Mouse (Mus musculus) ES-E14 (cell line): ENCODE measurements around the gene Efna2. TPM values are rescaled to one million over a fixed set of nuclear protein-coding genes. Genes with fewer than 3 reads are reported as not detected.

Experiments
- DNase-seq: peaks from one replicate; pipeline ENCODE4 v3.0.0-alpha.2; 2013; ENCODE audit warnings: low read depth, low spot score
- H3K27ac ChIP-seq: 2 replicates; pipeline ENCODE4 v1.5.1; 2012; ENCODE audit warnings: low read depth, mild to moderate bottlenecking, low read length, moderate library complexity, mixed read lengths; ENCODE audit not compliant: poor library complexity, insufficient read depth, severe bottlenecking
- H3K36me3 ChIP-seq: 2 replicates; pipeline ENCODE4 v1.6.1; 2012; ENCODE audit warnings: mild to moderate bottlenecking, low read length, moderate library complexity, mixed read lengths; ENCODE audit not compliant: control insufficient read depth, poor library complexity, insufficient read depth, severe bottlenecking
- H3K4me1 ChIP-seq, 2 experiments: fragments of 150-350 bp in 1 of 2; sonication (generic) in 1 of 2; 2 replicates each; pipeline ENCODE4 v1.6.1; 2012; ENCODE audit warnings: low read length in 2 of 2, mild to moderate bottlenecking in 1 of 2, mixed read lengths in 1 of 2; ENCODE audit not compliant: control insufficient read depth in 2 of 2, insufficient read depth in 2 of 2, poor library complexity in 1 of 2
- H3K4me3 ChIP-seq, 2 experiments: fragments of 150-350 bp in 1 of 2; sonication (generic) in 1 of 2; 2 replicates each; pipeline ENCODE4 v1.5.1; 2012; ENCODE audit warnings: low read length in 2 of 2, low read depth in 1 of 2, mild to moderate bottlenecking in 1 of 2, mixed read lengths in 1 of 2; ENCODE audit not compliant: insufficient read depth in 1 of 2, poor library complexity in 1 of 2, severe bottlenecking in 1 of 2
- H3K9ac ChIP-seq: 2 replicates; pipeline ENCODE4 v1.6.1; 2012; ENCODE audit warnings: low read depth, mild to moderate bottlenecking, low read length, mixed read lengths; ENCODE audit not compliant: poor library complexity, insufficient read depth, severe bottlenecking
- H3K9me3 ChIP-seq: fragments of 150-350 bp; sonication (generic); 2 replicates; pipeline ENCODE4 v1.6.1; 2012; ENCODE audit warnings: low read depth, mild to moderate bottlenecking, low read length; ENCODE audit not compliant: control insufficient read depth, insufficient read depth
- CHD2 ChIP-seq: IDR thresholded peaks from 2 replicates; pipeline ENCODE4 v1.6.1; 2014; ENCODE audit warnings: mild to moderate bottlenecking, low read depth, low read length, inconsistent platforms
- HCFC1 ChIP-seq: IDR thresholded peaks from 2 replicates; pipeline ENCODE4 v1.6.1; 2012; ENCODE audit warnings: low read length, inconsistent platforms, borderline replicate concordance; ENCODE audit not compliant: insufficient read depth
- MAFK ChIP-seq: IDR thresholded peaks from 2 replicates; pipeline ENCODE4 v1.6.1; 2014; ENCODE audit warnings: mild to moderate bottlenecking, low read depth, low read length, inconsistent platforms; ENCODE audit not compliant: insufficient read depth
- ZC3H11A ChIP-seq: IDR thresholded peaks from 2 replicates; pipeline ENCODE4 v1.6.1; 2012; ENCODE audit warnings: low read depth, mild to moderate bottlenecking, inconsistent platforms, low read length, borderline replicate concordance
- ZNF384 ChIP-seq: IDR thresholded peaks from 2 replicates; pipeline ENCODE4 v1.6.1; 2012; ENCODE audit warnings: low read depth, low read length, inconsistent platforms
- in situ Hi-C, 2 experiments: fragments of 600-800 bp; cut with MboI; formaldehyde crosslinking; loops; one replicate each; pipeline ENCODE4 v1.15.1; 2025; ENCODE audit warnings: low sequenced_read_pairs in 2 of 2, inconsistent platforms in 1 of 2; ENCODE audit not compliant: unreplicated experiment in 2 of 2
- total RNA-seq: library from RNA; depleted of rRNA; stranded (reverse); fragments of 300-350 nt; gene quantifications from 2 replicates; pipeline ENCODE4 v1.2.3, GENCODE M21; 2012; rRNA removed

The Efna2 gene
- total RNA-seq, 1 experiment: 2.7 TPM

DNA sequence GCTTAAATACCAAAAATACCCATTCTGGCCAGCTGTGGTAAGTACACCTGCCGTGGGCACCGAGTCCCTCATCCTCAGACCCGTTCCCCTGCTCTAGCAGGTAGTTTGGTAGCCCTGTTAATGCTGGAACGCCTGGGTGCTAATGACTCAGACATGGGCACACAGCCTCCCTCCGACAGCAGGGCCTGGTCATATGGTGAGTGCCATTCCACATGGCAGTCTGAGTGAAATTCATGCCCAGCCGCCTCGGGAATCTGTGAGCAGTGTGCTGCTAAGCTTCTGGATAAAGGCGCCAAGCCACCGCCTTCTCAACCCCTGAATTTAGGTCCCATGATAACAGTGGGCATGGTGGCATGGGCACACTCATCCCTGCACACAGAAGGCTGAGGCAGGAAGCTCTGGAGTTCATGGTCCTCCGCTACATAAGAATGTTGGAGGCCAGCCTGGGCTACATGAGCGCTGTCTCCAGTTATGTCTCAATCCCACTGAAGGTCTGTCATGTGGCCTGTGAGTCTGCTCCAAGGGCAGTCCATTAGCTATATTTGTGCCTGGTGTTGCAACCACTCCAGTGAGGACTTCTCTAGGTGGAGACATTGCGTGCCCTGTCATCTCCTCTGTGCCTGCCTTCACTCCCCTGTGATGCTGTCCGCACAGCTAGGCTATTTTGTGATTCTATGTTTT is 57.0 kb downstream of the Efna2 start:
- no peak overlapping the region for H3K27ac ChIP-seq
- H3K9ac ChIP-seq: no peak overlapping the region
- in situ Hi-C loops: no loop called here
- no peaks in the 10 kb centered on the region for H3K9me3 ChIP-seq
- DNase-seq: no peak
- H3K4me3 ChIP-seq: no peak overlapping the region
- peaks cover 93% of the 10 kb centered on the region for H3K36me3 ChIP-seq
- no peaks in the 10 kb centered on the region; a peak in 1 of 4 replicates for H3K4me1 ChIP-seq
- TF ChIP-seq ZC3H11A (no peak), CHD2 (no peak), HCFC1 (no peak), ZNF384 (no peak), MAFK (no peak)

DNA sequence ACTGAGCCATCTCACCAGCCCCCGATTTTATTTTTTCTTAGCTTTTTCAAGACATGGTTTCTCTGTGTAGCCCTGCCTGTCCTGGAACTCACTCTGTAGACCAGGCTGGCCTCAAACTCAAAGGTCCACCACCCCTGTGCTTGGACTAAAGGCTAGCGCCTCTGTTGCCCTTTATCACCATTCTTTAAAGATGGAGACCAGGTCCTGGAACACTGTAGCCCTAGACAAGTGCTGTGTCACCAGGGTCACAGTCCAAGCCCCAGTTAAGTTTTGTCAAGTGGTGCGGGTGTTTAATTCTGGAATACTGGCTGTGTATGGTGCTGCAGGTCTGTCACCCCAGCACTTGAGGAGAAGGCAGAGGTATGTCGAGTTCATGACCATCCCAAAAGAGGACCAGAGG is 57.7 kb downstream of the Efna2 start:
- Histone ChIP-seq H3K9me3 (no peaks in the 10 kb centered on the region), H3K27ac (no peak overlapping the region), H3K9ac (no peak overlapping the region), H3K4me1 (no peaks in the 10 kb centered on the region; a peak in 1 of 4 replicates), H3K4me3 (no peak overlapping the region), H3K36me3 (peaks cover 92% of the 10 kb centered on the region)
- no peak for TF ChIP-seq ZC3H11A
- TF ChIP-seq MAFK: no peak
- no peak for TF ChIP-seq HCFC1
- TF ChIP-seq CHD2: no peak
- TF ChIP-seq ZNF384: no peak
- no peak for DNase-seq
- in situ Hi-C loops: no loop called here

DNA sequence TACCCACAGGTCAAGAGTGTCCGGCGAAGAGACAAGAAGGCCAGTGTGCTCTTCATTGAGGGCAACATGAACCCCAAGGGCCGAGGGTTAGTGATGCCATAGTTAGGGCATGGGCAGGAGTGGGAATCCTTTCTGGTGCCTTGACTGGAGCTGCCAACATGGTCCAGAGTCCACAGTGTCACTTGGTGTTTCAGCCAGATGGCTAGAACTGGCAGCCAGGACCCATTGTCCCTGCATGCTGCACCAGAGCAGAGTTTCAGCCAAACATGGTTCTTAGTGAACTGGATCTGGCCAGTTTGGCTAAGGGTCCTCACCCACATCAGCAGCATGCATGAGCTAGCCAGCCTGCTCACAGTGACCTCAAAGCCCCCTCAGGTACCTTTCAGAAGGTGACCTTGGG is 59.0 kb downstream of the Efna2 start:
- Histone ChIP-seq H3K9ac (no peak overlapping the region), H3K36me3 (peaks cover 92% of the 10 kb centered on the region), H3K27ac (no peak overlapping the region), H3K9me3 (no peaks in the 10 kb centered on the region), H3K4me1 (no peaks in the 10 kb centered on the region; a peak in 1 of 4 replicates), H3K4me3 (no peak overlapping the region)
- in situ Hi-C loops: no loop called here
- no peak for DNase-seq
- TF ChIP-seq HCFC1 (no peak), ZC3H11A (no peak), ZNF384 (no peak), CHD2 (no peak), MAFK (no peak)

Other genes starting within 250 kb of the Efna2 start
- 155 and 195 TPM in 2 replicates for gene Wdr18, start 219.3 kb upstream of the Efna2 start, total RNA-seq
- gene Grin3b, start 208.8 kb upstream of the Efna2 start, total RNA-seq: 0.36 and 0.74 TPM in 2 replicates
- gene Tmem259, start 195.2 kb upstream of the Efna2 start, total RNA-seq: 127 and 220 TPM in 2 replicates
- 94.1 and 159 TPM in 2 replicates for gene Cnn2, start 190.9 kb upstream of the Efna2 start, total RNA-seq
- 8.8 and 18.9 TPM in 2 replicates for gene Abca7, start 183.0 kb upstream of the Efna2 start, total RNA-seq
- 17.0 and 20.9 TPM in 2 replicates for gene Arhgap45, start 162.8 kb upstream of the Efna2 start, total RNA-seq
- gene Polr2e, start 139.7 kb upstream of the Efna2 start, total RNA-seq: 266 and 293 TPM in 2 replicates
- 1,456 and 1,919 TPM in 2 replicates for gene Gpx4, start 132.3 kb upstream of the Efna2 start, total RNA-seq
- gene Sbno2, start 73.9 kb upstream of the Efna2 start, total RNA-seq: 36.6 and 49.3 TPM in 2 replicates
- gene Stk11, start 63.7 kb upstream of the Efna2 start, total RNA-seq: 124 and 141 TPM in 2 replicates
- 217 and 226 TPM in 2 replicates for gene Atp5d, start 40.9 kb upstream of the Efna2 start, total RNA-seq
- gene Cbarp, start 38.6 kb upstream of the Efna2 start, total RNA-seq: 20.9 and 41.0 TPM in 2 replicates
- gene Midn, start 31.2 kb upstream of the Efna2 start, total RNA-seq: 38.3 and 42.6 TPM in 2 replicates
- 69.6 and 105 TPM in 2 replicates for gene Cirbp, start 13.5 kb upstream of the Efna2 start, total RNA-seq
- gene 1600002K03Rik, start 6.5 kb upstream of the Efna2 start, total RNA-seq: 25.4 and 31.2 TPM in 2 replicates
- 80.8 and 115 TPM in 2 replicates for gene Mum1, start 47.0 kb downstream of the Efna2 start, total RNA-seq
- gene Ndufs7, start 69.6 kb downstream of the Efna2 start, total RNA-seq: 205 and 290 TPM in 2 replicates
- 2.9 and 3.0 TPM in 2 replicates for gene Gamt, start 81.5 kb downstream of the Efna2 start, total RNA-seq
- gene Dazap1, start 82.0 kb downstream of the Efna2 start, total RNA-seq: 121 and 154 TPM in 2 replicates
- 2,505 and 2,820 TPM in 2 replicates for gene Rps15, start 113.0 kb downstream of the Efna2 start, total RNA-seq
- gene Apc2, start 116.5 kb downstream of the Efna2 start, total RNA-seq: 4.4 and 4.6 TPM in 2 replicates
- 29.6 and 33.4 TPM in 2 replicates for gene 2310011J03Rik, start 141.1 kb downstream of the Efna2 start, total RNA-seq
- 1.4 and 3.3 TPM in 2 replicates for gene Pcsk4, start 150.0 kb downstream of the Efna2 start, total RNA-seq
- gene Reep6, start 150.5 kb downstream of the Efna2 start, total RNA-seq: 13.3 and 21.8 TPM in 2 replicates
- gene Adamtsl5, start 168.9 kb downstream of the Efna2 start, total RNA-seq: 2.1 and 2.4 TPM in 2 replicates
- 6.0 and 17.4 TPM in 2 replicates for gene Plk5, start 177.0 kb downstream of the Efna2 start, total RNA-seq
- gene Mex3d, start 208.2 kb downstream of the Efna2 start, total RNA-seq: 27.1 and 28.9 TPM in 2 replicates
- 131 and 134 TPM in 2 replicates for gene Mbd3, start 220.1 kb downstream of the Efna2 start, total RNA-seq
- gene Uqcr11, start 227.3 kb downstream of the Efna2 start, total RNA-seq: 995 and 1,362 TPM in 2 replicates